Mouse (Mus musculus) forebrain, embryonic 13.5 days (tissue): Measurements from ENCODE around the gene Nicn1. TPM values are rescaled to one million over a fixed set of nuclear protein-coding genes. Genes with fewer than 3 reads are reported as not detected.
A peak's percentile ranks its signal among the peaks of the same experiment; 100 is the strongest.
"Not testable (repeated sequence)": the region's sequence is repeated elsewhere in the genome, so short reads cannot be mapped to it uniquely, and the experiment has no call there.

Experiments used
- ATAC-seq: fragments of 200-750 bp; cut with Nextera tagmentation; 2 replicates; pipeline ENCODE4 v1.8.0; 2017
- H3K27ac ChIP-seq: fragments of 300-500 bp; sonication (generic); 2 replicates; pipeline ENCODE4 v1.5.1; 2015; ENCODE audit warnings: inconsistent platforms, mild to moderate bottlenecking, moderate library complexity
- H3K27me3 ChIP-seq: fragments of 300-500 bp; sonication (generic); 2 replicates; pipeline ENCODE4 v1.6.1; 2015; ENCODE audit warnings: mild to moderate bottlenecking, inconsistent platforms
- H3K36me3 ChIP-seq: fragments of 300-500 bp; sonication (generic); 2 replicates; pipeline ENCODE4 v1.6.1; 2015; ENCODE audit warnings: mild to moderate bottlenecking, inconsistent platforms; ENCODE audit not compliant: poor library complexity, severe bottlenecking
- H3K4me1 ChIP-seq: fragments of 300-500 bp; sonication (generic); 2 replicates; pipeline ENCODE4 v1.6.1; 2015; ENCODE audit warnings: inconsistent platforms
- H3K4me2 ChIP-seq: fragments of 300-500 bp; sonication (generic); 2 replicates; pipeline ENCODE4 v1.6.1; 2015; ENCODE audit warnings: inconsistent platforms, mild to moderate bottlenecking, moderate library complexity
- H3K4me3 ChIP-seq: fragments of 300-500 bp; sonication (generic); 2 replicates; pipeline ENCODE4 v1.5.1; 2015; ENCODE audit warnings: mild to moderate bottlenecking, inconsistent platforms
- H3K9ac ChIP-seq: fragments of 300-500 bp; sonication (generic); 2 replicates; pipeline ENCODE4 v1.6.1; 2015; ENCODE audit warnings: mild to moderate bottlenecking, inconsistent platforms
- H3K9me3 ChIP-seq: fragments of 300-500 bp; sonication (generic); replicated peaks from 2 replicates; pipeline ENCODE4 v1.6.1; 2016; ENCODE audit warnings: inconsistent platforms
- WGBS: fragments of 180-500 bp; shearing (Covaris S2); methylation state at CpG from one replicate; pipeline ENCODE4 v1.1.7; 2015; 5-methylcytosine and 5-hydroxymethylcytosine counted together
- polyA plus RNA-seq: library from polyadenylated mRNA; unstranded; fragments of >200 nt; fragmentation: Nextera tagmentation; extraction: Ambion mirVana; gene quantifications from 2 replicates; pipeline ENCODE4 v1.2.1, GENCODE M21; 2015

Nicn1 gene
- polyA plus RNA-seq, 1 experiment from 2014 or later: 94.9 TPM

DNA sequence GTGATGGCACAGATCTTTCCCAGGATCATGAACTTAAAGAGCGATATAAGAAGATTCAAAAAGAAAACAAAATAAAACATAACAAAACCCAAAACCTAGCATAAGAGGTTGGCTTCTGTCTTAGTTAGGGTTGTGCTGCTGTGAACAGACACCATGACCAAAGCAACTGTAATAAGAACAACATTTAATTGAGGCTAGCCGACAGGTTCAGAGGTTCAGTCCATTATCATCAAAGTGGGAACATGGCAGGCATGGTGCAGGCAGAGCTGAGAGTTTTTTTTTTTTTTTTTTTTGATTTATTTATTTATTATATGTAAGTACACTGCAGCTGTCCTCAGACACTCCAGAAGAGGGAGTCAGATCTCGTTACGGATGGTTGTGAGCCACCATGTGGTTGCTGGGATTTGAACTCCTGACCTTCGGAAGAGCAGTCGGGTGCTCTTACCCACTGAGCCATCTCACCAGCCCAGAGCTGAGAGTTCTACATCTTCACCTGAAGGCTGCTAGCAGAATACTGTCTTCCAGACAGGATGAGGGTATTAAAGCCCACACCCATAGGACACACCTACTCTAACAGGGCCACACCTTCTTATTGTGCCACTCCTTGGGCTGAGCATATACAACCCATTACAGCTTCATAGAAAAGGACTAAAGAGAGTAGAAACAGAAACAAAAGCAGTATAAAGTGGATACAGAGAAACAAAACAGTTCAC, 2.5 kb upstream of the Nicn1 start:
- H3K36me3 ChIP-seq, H3K27ac ChIP-seq, H3K4me3 ChIP-seq, H3K4me2 ChIP-seq, H3K27me3 ChIP-seq, H3K9ac ChIP-seq, H3K9me3 ChIP-seq, ATAC-seq: not testable (repeated sequence)
- H3K4me1 ChIP-seq: peaks cover 14% of the 10 kb centered on the region
- WGBS: 88% methylated on average over 5 of the region's 6 CpGs

DNA sequence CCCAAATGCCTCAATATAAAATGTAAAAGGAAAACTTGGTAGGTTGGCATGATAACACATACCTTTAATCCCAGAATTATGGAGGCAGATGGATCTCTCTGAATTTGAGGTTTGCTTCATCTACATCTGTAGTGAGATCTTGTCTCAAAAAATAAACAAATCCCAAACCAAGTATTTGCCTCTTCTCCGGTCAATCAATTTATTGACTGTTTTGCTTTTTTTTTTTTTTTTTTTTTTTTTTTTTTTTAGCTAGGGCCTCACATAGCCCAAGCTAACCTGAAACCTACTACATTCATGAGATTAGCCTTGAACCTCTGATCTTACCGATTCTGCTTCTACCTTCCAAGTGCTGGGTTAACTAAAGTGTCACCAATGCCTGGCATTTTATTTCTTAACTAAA, 882 bp upstream of the Nicn1 start:
- Histone ChIP-seq H3K4me3 (peak overlapping the region; percentile 62), H3K4me1 (peaks cover 14% of the 10 kb centered on the region), H3K27ac (peak overlapping the region; percentile 97), H3K36me3 (peaks cover 11% of the 10 kb centered on the region), H3K27me3 (no peaks in the 10 kb centered on the region), H3K4me2 (peak overlapping the region; percentile 68), H3K9me3 (no peaks in the 10 kb centered on the region), H3K9ac (peak overlapping the region; percentile 83)
- 63% methylated on average over 2 of the region's 2 CpGs for WGBS
- ATAC-seq: no peak

DNA sequence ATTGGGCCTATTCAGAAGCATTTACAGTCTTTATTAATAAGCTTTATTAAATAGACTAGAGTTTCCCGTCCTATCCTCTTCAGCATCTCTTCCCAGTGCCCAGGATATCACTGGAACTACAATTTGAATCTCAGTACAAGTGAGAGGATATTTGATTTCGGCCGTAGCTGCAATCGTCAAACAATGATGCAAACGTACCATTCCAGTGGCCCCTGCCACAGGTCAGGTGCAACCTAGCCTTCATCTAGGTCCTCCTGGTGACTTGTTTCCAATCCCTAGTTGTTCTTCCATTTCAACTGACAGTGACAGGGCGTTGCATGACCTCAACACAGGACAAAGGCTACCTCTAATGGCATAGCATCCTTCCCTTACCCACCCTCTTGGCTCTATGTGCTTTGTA, 544 bp downstream of the Nicn1 start:
- no peak for ATAC-seq
- no peaks in the 10 kb centered on the region for H3K9me3 ChIP-seq
- H3K36me3 ChIP-seq: peaks cover 22% of the 10 kb centered on the region
- peak overlapping the region; percentile 74 for H3K9ac ChIP-seq
- peaks cover 14% of the 10 kb centered on the region for H3K4me1 ChIP-seq
- H3K27me3 ChIP-seq: no peaks in the 10 kb centered on the region
- H3K4me3 ChIP-seq: peak overlapping the region; percentile 62
- peak overlapping the region; percentile 76 for H3K27ac ChIP-seq
- H3K4me2 ChIP-seq: peak overlapping the region; percentile 68
- WGBS: 41% methylated on average over 6 of the region's 6 CpGs

DNA sequence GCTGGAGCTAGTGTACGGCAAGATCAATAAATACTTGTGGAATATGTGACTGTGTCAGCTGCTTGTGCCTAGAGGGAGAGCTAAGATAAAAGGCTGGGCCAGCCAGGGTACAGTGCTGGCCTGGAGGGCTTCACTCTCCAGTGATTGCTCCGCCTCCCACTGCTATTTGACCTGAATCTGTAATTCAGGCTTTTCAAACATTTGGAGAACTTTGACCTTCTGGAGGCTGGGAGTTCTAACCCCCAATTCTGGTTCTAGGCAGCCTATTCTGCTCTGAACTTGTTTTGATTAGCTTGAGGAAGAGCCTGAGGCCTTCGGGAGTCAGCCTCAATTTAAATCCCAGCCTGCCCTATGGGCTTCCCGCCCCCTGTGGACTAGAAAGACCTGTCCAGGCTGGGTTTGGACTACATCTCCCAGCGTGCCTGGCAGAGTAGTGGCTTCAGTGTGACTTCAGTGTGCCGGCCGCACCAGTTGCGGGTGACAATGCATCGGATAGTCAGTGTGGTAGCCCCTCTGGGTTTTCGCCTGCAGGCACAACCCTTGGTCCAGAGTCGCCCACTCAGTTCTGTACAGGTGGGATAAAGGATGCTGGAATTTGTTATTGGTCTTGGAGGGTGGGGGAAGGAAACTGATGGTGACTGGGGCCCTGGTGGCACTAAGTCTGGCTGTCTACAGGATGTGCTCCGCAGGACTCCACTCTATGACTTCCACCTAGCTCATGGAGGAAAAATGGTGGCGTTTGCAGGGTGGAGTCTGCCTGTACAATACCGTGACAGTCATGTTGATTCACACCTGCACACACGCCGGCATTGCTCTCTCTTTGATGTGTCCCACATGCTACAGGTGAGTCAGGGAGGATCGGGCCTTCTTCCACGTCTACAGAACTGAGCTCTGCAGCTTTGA, 6.5 kb downstream of the Nicn1 start, which contains the start of gene Amt:
Gene Amt (plus strand): TSS at position 401 of the 903 bp plus-strand sequence.
- peak; percentile 60 for ATAC-seq
- H3K36me3 ChIP-seq: peaks cover 39% of the 10 kb centered on the region
- no peaks in the 10 kb centered on the region for H3K9me3 ChIP-seq
- H3K27ac ChIP-seq: peak within 1 kb of the TSS; percentile 48
- H3K4me3 ChIP-seq: peak within 1 kb of the TSS; percentile 27
- peak within 1 kb of the TSS; percentile 50 for H3K4me2 ChIP-seq
- no peaks in the 10 kb centered on the region for H3K27me3 ChIP-seq
- peak within 1 kb of the TSS; percentile 56 for H3K9ac ChIP-seq
- H3K4me1 ChIP-seq: peaks cover 15% of the 10 kb centered on the region
- WGBS: 18% methylated on average over 18 of the region's 18 CpGs

DNA sequence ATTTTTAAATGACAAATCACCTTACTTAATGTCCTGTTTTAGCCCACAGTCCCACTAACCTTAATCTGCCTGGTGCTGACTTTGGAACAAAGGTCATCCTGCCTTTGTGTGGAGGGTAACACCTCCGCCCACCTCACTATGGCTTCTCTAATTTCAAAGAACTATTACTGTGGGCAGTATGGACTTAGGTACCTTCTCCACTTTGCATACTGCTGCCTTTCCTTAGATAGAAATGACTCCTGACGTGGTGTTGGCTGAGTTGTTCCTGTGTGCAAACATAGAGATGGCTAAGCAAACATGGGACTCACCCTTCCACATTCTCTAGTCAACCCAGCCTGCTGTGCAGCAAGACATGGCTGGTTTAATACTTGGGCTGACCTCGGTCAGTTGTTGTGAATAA, 11.6 kb downstream of the Nicn1 start:
- 89% methylated on average over 3 of the region's 3 CpGs for WGBS
- peaks cover 42% of the 10 kb centered on the region for H3K36me3 ChIP-seq
- H3K9ac ChIP-seq: no peak overlapping the region
- H3K4me1 ChIP-seq: peaks cover 16% of the 10 kb centered on the region
- no peaks in the 10 kb centered on the region for H3K9me3 ChIP-seq
- no peaks in the 10 kb centered on the region for H3K27me3 ChIP-seq
- no peak overlapping the region for H3K4me3 ChIP-seq
- no peak overlapping the region for H3K4me2 ChIP-seq
- no peak for ATAC-seq
- H3K27ac ChIP-seq: no peak overlapping the region

DNA sequence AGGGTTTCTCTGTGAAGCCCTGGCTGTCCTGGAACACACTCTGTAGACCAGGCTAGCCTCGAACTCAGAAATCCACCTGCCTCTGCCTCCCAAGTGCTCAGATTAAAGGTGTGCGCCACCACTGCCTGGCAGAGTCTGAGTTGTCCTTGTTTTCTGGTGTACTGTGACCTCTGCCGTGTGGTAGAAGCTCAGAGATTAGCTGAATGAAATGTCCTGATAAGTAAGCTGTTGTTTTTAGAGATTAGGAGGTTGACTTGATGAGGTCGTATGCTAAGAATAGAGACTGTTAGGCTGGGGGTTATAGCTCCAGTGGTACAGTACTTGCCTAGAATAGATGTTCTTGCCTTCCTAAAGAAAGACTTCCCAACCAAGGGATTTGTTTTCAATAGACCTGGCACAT, 14.5 kb downstream of the Nicn1 start:
- Histone ChIP-seq H3K9me3 (no peaks in the 10 kb centered on the region), H3K27me3 (no peaks in the 10 kb centered on the region), H3K27ac (no peak overlapping the region), H3K36me3 (peaks cover 37% of the 10 kb centered on the region), H3K4me2 (peak overlapping the region; percentile 82), H3K9ac (peak overlapping the region; percentile 89), H3K4me1 (peaks cover 34% of the 10 kb centered on the region), H3K4me3 (peak overlapping the region; percentile 91)
- WGBS: 93% methylated on average over 4 of the region's 4 CpGs
- ATAC-seq: no peak

DNA sequence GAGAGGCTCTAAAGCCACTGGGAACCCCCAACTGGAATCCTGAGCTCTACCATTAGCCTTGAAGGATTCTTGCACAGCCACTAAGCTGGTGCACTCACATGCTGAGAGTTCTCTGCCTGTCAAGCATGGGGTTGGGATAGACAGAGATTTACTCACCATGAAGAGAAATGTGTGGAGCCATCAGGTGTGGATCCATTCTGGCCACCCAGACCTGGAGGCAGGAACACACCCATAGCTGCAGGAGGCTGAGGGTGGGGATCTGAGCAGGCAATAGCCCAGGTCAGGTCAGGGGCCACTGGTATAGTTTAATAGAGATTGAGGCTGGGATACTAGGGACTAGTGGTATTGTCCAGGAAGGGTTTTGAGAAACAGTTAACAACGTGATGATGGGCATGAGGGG, 14.9 kb downstream of the Nicn1 start:
- Histone ChIP-seq H3K4me1 (peaks cover 38% of the 10 kb centered on the region), H3K27ac (peak overlapping the region; percentile 99), H3K9me3 (no peaks in the 10 kb centered on the region), H3K4me3 (peak overlapping the region; percentile 91), H3K27me3 (no peaks in the 10 kb centered on the region), H3K4me2 (peak overlapping the region; percentile 82), H3K36me3 (peaks cover 37% of the 10 kb centered on the region), H3K9ac (peak overlapping the region; percentile 89)
- WGBS: 5% methylated on average over 1 of the region's 1 CpGs
- no peak for ATAC-seq

DNA sequence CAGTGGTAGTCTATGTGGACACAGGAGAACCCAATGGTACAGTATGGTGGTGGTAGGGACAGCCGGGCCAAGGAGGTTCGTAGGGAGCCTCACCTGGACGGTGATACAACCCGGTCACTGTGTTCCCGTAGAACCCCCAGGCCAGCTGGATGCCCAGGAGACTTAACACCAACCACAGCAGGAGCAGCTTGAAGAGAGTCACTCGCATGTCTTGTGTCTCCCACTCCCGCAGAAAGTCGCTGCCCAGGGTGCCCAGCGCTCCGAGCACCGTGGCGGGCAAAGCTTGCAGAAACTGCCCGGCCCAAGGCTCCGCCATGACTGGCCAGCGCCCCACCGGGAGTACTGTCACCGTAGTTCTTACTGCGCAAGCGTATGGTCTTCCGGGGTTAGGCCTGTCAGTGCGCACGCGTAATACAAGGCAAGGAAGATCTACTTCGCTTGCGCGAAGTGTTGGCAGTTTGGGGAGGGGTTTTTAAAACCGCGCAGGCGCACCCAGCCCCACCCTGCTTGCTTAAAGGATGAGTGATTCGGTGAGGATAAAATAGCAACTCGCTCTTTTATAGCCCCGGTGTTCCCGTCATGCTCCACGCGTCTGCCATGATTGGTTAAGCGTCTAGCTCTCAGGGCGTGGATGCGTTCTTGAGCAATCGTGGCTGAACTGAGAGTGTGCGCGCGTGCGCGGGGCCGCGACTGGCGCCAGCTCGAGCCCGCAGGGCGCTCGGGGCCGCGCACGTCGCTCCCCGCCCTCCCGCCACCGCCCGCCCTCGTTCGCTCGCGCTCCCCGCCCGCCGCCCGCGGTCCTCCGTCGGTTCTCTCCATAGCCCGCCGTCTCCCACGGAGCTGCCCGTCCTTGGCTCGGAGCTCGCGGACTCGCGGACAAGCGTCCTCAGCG, 15.6 kb downstream of the Nicn1 start, which contains the start of the genes Rhoa and Tcta:
Gene Rhoa (plus strand): TSS at position 501 of the 892 bp plus-strand sequence.
Gene Tcta (minus strand): TSS at position 532 of the 892 bp plus-strand sequence.
- H3K27ac ChIP-seq: peak within 1 kb of the TSS; percentile 99
- no peaks in the 10 kb centered on the region for H3K9me3 ChIP-seq
- peak within 1 kb of the TSS; percentile 92 for H3K9ac ChIP-seq
- no peaks in the 10 kb centered on the region for H3K27me3 ChIP-seq
- peaks cover 42% of the 10 kb centered on the region for H3K4me1 ChIP-seq
- peak within 1 kb of the TSS; percentile 82 for H3K4me2 ChIP-seq
- peak; percentile 98 for ATAC-seq
- WGBS: under 1% methylated on average over 63 of the region's 81 CpGs
- peak within 1 kb of the TSS; percentile 91 for H3K4me3 ChIP-seq
- peaks cover 32% of the 10 kb centered on the region for H3K36me3 ChIP-seq

DNA sequence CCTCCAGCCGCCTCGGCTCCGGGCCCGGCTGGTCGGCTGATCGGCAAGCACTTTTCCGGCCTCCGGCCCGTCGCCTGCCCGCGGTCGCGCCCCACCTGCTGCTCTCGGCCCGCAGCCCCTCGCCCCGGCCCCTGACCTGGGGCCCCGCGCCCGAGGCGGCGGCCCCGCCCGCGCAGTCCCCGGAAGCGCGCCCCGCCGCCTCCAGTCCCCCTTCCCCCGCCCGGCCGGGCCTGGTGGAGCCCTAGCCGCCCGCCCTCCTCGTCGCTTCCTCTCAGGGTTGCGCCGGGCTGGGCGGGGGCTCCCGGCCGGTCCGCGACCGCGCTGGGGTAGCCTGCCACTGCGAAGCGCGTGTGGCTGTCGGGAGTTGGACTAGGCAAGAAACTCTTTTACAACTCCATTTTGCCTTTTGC, 16.3 kb downstream of the Nicn1 start:
- peaks cover 49% of the 10 kb centered on the region for H3K4me1 ChIP-seq
- no peaks in the 10 kb centered on the region for H3K27me3 ChIP-seq
- H3K9me3 ChIP-seq: no peaks in the 10 kb centered on the region
- peak overlapping the region; percentile 91 for H3K4me3 ChIP-seq
- H3K4me2 ChIP-seq: peak overlapping the region; percentile 82
- H3K9ac ChIP-seq: peak overlapping the region; percentile 92
- ATAC-seq: peak; percentile 71
- under 1% methylated on average over 37 of the region's 51 CpGs for WGBS
- peaks cover 26% of the 10 kb centered on the region for H3K36me3 ChIP-seq
- peak overlapping the region; percentile 99 for H3K27ac ChIP-seq

DNA sequence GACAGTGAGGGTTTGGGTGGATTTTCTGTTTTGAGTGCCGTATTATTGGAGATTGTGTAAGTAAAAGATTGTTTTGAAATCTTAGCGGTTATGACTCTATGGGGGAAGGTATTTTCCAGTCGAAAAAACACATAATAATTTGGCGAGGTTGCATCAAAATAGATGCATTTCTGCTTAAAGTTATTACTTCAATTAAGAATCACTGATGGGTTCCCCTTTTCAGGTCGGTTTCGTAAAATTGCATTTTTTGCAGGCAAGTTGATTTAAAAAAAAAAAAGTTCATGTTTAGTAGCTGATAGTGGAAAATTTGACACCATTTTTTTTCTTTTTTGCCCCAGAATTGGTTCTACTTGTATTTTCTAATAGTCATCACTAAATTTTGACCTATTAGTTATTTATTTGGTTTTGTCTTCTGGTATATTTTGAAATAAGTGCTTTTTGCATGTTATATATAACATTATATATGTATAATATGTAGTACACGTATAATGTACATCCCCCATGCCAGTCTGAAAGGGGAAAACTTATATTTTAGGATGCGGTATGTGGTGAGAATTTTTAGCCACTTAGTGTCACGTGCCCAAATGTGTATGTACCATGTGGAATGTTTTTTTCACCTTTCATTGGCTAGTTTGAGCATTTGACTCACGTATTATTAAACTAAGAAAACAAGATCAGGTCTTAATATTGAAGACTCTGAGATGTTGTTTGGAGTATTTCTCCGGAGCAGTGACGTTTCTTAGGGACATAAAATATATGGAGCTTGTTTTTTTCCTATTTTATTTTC, 17.0 kb downstream of the Nicn1 start:
- H3K27me3 ChIP-seq: no peaks in the 10 kb centered on the region
- peak overlapping the region; percentile 99 for H3K27ac ChIP-seq
- ATAC-seq: no peak
- peak overlapping the region; percentile 82 for H3K4me2 ChIP-seq
- H3K36me3 ChIP-seq: peaks cover 21% of the 10 kb centered on the region
- no peaks in the 10 kb centered on the region for H3K9me3 ChIP-seq
- H3K9ac ChIP-seq: peak overlapping the region; percentile 92
- WGBS: 23% methylated on average over 12 of the region's 12 CpGs
- peaks cover 51% of the 10 kb centered on the region for H3K4me1 ChIP-seq
- peak overlapping the region; percentile 91 for H3K4me3 ChIP-seq

DNA sequence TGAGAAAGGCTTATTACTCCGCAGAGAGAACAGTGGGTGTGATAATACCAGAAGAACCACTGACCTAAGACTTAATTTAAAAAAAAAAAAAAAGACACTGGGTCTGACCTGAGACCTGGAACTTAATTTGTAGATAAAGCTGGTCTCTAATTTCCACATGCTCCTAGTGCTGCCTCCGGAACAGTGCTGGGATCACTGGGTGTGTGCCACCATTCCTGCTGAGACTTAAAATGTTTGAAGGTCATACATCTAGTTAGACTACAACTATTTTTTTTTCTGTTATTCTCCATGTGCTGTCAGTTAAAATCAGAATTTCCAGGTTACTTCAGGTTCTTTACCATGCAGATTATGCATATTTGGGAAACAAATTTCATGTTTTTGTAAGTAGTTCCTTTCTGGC, 17.9 kb downstream of the Nicn1 start:
- 61% methylated on average over 2 of the region's 2 CpGs for WGBS
- Histone ChIP-seq H3K4me2 (peak overlapping the region; percentile 82), H3K27me3 (no peaks in the 10 kb centered on the region), H3K36me3 (peaks cover 12% of the 10 kb centered on the region), H3K9me3 (no peaks in the 10 kb centered on the region), H3K27ac (no peak overlapping the region), H3K9ac (peak overlapping the region; percentile 55), H3K4me3 (peak overlapping the region; percentile 91), H3K4me1 (peaks cover 51% of the 10 kb centered on the region)
- ATAC-seq: no peak
